Mouse (Mus musculus): ENCODE results near the gene Kcnq4. TPM values are rescaled to one million over a fixed set of nuclear protein-coding genes. Genes with fewer than 3 reads are reported as not detected.

Kcnq4 gene
- polyA plus RNA-seq, 1 experiment, result 2.0 TPM

DNA sequence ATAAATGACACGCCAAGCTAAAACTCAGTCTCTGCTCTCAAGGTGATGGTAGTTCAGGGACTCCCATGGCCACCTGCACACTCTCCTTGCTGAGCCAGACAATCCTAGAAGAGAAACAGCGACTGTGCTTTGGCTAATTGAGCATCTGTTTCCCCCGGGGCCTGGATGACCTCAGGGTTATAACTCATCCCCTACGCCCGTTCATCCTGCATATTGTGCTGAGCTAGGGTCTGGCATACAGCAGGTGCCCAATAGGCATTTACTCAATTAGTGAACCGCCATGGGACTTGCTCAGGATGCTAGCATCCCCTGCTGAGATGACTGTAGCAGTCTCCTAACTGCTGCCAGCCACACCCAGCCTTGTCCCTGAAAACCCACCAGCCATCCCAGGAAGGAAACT lies 61.1 kb downstream of the Kcnq4 start:
- no peaks in the 10 kb centered on the region for H3K27me3 ChIP-seq (ENCODE audit: control insufficient read depth, insufficient read depth, low read length)
- H3K4me3 ChIP-seq (ENCODE audit: control insufficient read depth, insufficient read depth, low read length), result no peak overlapping the region
- DNase-seq, result no peak
- no peak for TF ChIP-seq CTCF (IDR thresholded peaks at IDR 0.05; ENCODE audit: borderline replicate concordance, control insufficient read depth, extremely low read depth, insufficient read depth, low read length, poor library complexity)
- TF ChIP-seq POLR2A (IDR thresholded peaks at IDR 0.05; ENCODE audit: control insufficient read depth, extremely low read depth, insufficient read depth, low read length, poor library complexity), result no peak
- no peaks in the 10 kb centered on the region for H3K4me1 ChIP-seq (replicated peaks; ENCODE audit: control insufficient read depth, insufficient read depth, low read length)
- 79% methylated on average over 6 of the region's 6 CpGs for WGBS
- H3K36me3 ChIP-seq (ENCODE audit: control insufficient read depth, insufficient read depth, low read length), result no peaks in the 10 kb centered on the region
- no peak overlapping the region for H3K27ac ChIP-seq (ENCODE audit: control insufficient read depth, insufficient read depth, low read length)

DNA sequence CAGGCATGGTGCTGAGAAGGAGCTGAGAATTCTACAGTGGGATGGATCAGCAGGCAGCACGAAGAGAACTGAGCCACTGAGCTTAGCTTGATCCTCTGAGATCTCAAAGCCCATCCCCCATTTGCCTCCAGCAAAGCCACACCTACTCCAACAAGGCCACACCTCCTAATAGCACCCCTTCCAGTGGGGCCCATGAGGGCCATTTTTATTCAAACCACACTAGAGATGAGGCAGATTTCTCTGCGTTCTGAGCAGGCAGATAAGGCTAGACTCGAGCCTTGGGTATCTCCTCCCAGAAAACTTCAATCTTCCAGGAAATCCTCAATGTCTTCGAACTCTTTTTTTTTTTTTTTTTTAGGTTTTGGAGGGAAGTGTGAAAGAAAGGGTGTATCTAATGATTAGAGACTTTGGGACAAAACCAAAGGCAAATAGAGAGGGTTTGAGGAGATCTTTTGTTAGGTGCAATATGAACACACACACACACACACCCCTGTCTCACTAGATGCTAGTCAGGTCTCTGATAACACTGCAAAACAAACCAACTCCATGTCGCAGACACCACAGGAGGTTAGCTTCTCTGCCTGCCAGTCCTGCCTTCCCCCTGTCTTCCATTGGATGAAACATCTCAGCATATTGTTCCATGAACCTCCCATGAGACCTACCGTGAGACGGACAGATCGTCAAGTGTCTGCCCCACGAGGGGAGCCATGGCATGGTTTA lies 65.0 kb downstream of the Kcnq4 start:
- TF ChIP-seq CTCF (IDR thresholded peaks at IDR 0.05; ENCODE audit: borderline replicate concordance, control insufficient read depth, extremely low read depth, insufficient read depth, low read length, poor library complexity), result no peak
- no peak for TF ChIP-seq POLR2A (IDR thresholded peaks at IDR 0.05; ENCODE audit: control insufficient read depth, extremely low read depth, insufficient read depth, low read length, poor library complexity)
- Histone ChIP-seq H3K27ac (ENCODE audit: control insufficient read depth, insufficient read depth, low read length) (no peak overlapping the region), H3K27me3 (ENCODE audit: control insufficient read depth, insufficient read depth, low read length) (no peaks in the 10 kb centered on the region), H3K36me3 (ENCODE audit: control insufficient read depth, insufficient read depth, low read length) (no peaks in the 10 kb centered on the region), H3K4me1 (replicated peaks; ENCODE audit: control insufficient read depth, insufficient read depth, low read length) (no peaks in the 10 kb centered on the region), H3K4me3 (ENCODE audit: control insufficient read depth, insufficient read depth, low read length) (no peak overlapping the region)
- 67% methylated on average over 9 of the region's 9 CpGs for WGBS
- DNase-seq, result no peak

DNA sequence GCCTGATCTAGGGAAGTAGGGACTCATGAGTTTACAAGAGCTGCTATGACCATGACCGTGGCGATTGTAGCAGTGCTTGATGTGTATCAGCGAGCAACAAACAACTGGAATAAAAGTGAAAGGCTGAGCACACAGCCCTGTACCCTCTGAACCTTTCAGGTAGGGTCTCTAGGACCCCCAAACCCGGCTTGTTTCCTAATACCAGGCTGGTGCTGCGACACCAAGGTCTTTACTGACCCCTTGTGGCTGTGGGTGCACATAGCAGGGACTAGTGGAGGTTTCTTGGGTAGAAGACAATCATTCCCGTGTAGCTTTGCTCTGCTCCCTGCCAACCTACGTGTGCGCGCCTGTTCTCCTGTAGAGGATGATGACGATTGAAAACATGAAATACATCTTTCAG lies 66.2 kb downstream of the Kcnq4 start:
- Histone ChIP-seq H3K27me3 (ENCODE audit: control insufficient read depth, insufficient read depth, low read length) (no peaks in the 10 kb centered on the region), H3K36me3 (ENCODE audit: control insufficient read depth, insufficient read depth, low read length) (no peaks in the 10 kb centered on the region), H3K4me3 (ENCODE audit: control insufficient read depth, insufficient read depth, low read length) (no peak overlapping the region), H3K4me1 (replicated peaks; ENCODE audit: control insufficient read depth, insufficient read depth, low read length) (no peaks in the 10 kb centered on the region), H3K27ac (ENCODE audit: control insufficient read depth, insufficient read depth, low read length) (no peak overlapping the region)
- TF ChIP-seq CTCF (IDR thresholded peaks at IDR 0.05; ENCODE audit: borderline replicate concordance, control insufficient read depth, extremely low read depth, insufficient read depth, low read length, poor library complexity), result peak; percentile 70; the same call in 1 of the 2 replicates
- no peak for TF ChIP-seq POLR2A (IDR thresholded peaks at IDR 0.05; ENCODE audit: control insufficient read depth, extremely low read depth, insufficient read depth, low read length, poor library complexity)
- DNase-seq, result peak; percentile 66
- WGBS, result 54% methylated on average over 10 of the region's 10 CpGs

DNA sequence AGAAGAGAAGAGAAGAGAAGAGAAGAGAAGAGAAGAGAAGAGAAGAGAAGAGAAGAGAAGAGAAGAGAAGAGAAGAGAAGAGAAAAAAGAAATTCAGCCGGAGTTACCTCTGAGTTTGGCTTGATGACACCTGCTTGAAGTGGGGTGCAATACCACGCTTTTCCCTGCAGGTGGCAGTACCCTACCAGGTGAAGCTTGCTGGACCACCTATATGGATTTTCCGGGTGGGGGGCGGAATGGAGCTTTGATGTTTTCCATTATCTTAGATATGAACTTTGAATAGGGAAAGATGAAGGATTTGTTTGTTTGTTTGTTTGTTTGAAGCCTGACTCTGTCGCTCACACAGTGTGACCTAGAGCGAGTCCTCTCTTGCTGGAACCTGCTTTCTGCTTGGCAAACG lies 67.5 kb downstream of the Kcnq4 start:
- Histone ChIP-seq H3K4me1 (replicated peaks; ENCODE audit: control insufficient read depth, insufficient read depth, low read length) (no peaks in the 10 kb centered on the region), H3K27me3 (ENCODE audit: control insufficient read depth, insufficient read depth, low read length) (no peaks in the 10 kb centered on the region), H3K4me3 (ENCODE audit: control insufficient read depth, insufficient read depth, low read length) (no peak overlapping the region), H3K36me3 (ENCODE audit: control insufficient read depth, insufficient read depth, low read length) (no peaks in the 10 kb centered on the region), H3K27ac (ENCODE audit: control insufficient read depth, insufficient read depth, low read length) (no peak overlapping the region)
- TF ChIP-seq POLR2A (IDR thresholded peaks at IDR 0.05; ENCODE audit: control insufficient read depth, extremely low read depth, insufficient read depth, low read length, poor library complexity) (no peak), CTCF (IDR thresholded peaks at IDR 0.05; ENCODE audit: borderline replicate concordance, control insufficient read depth, extremely low read depth, insufficient read depth, low read length, poor library complexity) (peak; percentile 29; the same call in 1 of the 2 replicates)
- DNase-seq, result peak; percentile 46
- 55% methylated on average over 7 of the region's 7 CpGs for WGBS

DNA sequence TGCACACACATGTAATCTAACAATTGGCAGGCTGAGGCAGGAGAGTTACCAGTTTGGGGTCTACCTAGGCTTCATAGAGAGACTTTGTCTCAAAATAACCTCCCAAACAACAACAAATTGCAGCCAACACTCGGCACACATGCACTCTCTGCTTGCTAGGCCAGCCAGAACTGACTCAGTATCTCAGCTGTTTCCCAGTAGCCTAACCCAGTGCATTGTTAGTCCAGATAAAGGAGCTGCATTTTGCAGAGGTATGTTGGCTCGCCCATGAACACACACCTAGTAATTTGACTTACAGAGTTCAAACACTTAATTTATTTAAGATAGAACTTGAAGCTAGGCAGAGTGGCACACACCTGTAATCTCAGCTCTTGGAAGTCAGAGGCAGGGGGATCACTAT lies 72.8 kb downstream of the Kcnq4 start:
- Histone ChIP-seq H3K4me1 (replicated peaks; ENCODE audit: control insufficient read depth, insufficient read depth, low read length) (no peaks in the 10 kb centered on the region), H3K4me3 (ENCODE audit: control insufficient read depth, insufficient read depth, low read length) (no peak overlapping the region), H3K27ac (ENCODE audit: control insufficient read depth, insufficient read depth, low read length) (no peak overlapping the region), H3K36me3 (ENCODE audit: control insufficient read depth, insufficient read depth, low read length) (no peaks in the 10 kb centered on the region), H3K27me3 (ENCODE audit: control insufficient read depth, insufficient read depth, low read length) (no peaks in the 10 kb centered on the region)
- TF ChIP-seq POLR2A (IDR thresholded peaks at IDR 0.05; ENCODE audit: control insufficient read depth, extremely low read depth, insufficient read depth, low read length, poor library complexity), result no peak
- no peak for TF ChIP-seq CTCF (IDR thresholded peaks at IDR 0.05; ENCODE audit: borderline replicate concordance, control insufficient read depth, extremely low read depth, insufficient read depth, low read length, poor library complexity)
- no peak for DNase-seq
- WGBS, result 85% methylated on average over 2 of the region's 2 CpGs

DNA sequence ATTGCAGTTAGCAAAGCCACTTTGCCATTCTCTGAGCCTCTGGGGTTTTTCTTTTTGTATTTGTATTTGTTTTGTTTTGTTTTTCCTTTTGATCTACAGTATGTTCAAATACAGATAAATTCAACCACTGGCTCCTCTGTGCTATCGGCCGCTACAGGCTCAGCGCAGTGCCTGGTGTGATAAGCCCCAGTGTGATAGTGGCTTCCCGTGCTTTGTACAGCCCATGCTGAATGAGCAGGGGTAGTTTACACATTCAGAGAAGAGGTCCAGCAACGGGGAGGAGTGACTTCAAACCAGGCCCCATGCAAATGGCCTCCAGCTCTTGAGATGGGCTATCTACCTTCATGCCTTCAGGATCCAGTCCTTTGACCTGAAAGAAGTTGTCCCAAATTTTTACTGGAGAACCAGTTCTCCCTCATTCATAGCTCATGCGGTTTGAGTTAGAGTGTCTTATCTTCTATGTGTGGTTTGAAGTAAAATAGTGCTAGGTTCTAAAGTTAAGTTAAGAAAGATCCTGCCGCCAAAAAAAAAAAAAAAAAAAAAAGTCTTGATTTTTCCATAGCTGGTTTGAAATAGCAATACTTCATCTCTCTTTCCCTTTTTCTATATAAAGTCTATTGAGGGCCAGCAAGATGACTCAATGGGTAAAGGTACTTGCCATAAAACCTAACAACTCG lies 73.5 kb downstream of the Kcnq4 start:
- DNase-seq, result no peak
- Histone ChIP-seq H3K4me1 (replicated peaks; ENCODE audit: control insufficient read depth, insufficient read depth, low read length) (no peaks in the 10 kb centered on the region), H3K27me3 (ENCODE audit: control insufficient read depth, insufficient read depth, low read length) (no peaks in the 10 kb centered on the region), H3K36me3 (ENCODE audit: control insufficient read depth, insufficient read depth, low read length) (no peaks in the 10 kb centered on the region), H3K4me3 (ENCODE audit: control insufficient read depth, insufficient read depth, low read length) (no peak overlapping the region), H3K27ac (ENCODE audit: control insufficient read depth, insufficient read depth, low read length) (no peak overlapping the region)
- no peak for TF ChIP-seq CTCF (IDR thresholded peaks at IDR 0.05; ENCODE audit: borderline replicate concordance, control insufficient read depth, extremely low read depth, insufficient read depth, low read length, poor library complexity)
- no peak for TF ChIP-seq POLR2A (IDR thresholded peaks at IDR 0.05; ENCODE audit: control insufficient read depth, extremely low read depth, insufficient read depth, low read length, poor library complexity)
- WGBS, result 93% methylated on average over 8 of the region's 8 CpGs

Data from thymus, adult 2 months (tissue).